Mouse (Mus musculus) frontal cortex, adult (tissue): ENCODE measurements around the gene Dhrs13.

Source experiments
- ATAC-seq: cut with Nextera tagmentation; 2 replicates; pipeline ENCODE4 v1.9.2; 2017; ENCODE audit warnings: mild to moderate bottlenecking, moderate library complexity, mixed read lengths; ENCODE audit not compliant: low TSS enrichment

The Dhrs13 gene

DNA sequence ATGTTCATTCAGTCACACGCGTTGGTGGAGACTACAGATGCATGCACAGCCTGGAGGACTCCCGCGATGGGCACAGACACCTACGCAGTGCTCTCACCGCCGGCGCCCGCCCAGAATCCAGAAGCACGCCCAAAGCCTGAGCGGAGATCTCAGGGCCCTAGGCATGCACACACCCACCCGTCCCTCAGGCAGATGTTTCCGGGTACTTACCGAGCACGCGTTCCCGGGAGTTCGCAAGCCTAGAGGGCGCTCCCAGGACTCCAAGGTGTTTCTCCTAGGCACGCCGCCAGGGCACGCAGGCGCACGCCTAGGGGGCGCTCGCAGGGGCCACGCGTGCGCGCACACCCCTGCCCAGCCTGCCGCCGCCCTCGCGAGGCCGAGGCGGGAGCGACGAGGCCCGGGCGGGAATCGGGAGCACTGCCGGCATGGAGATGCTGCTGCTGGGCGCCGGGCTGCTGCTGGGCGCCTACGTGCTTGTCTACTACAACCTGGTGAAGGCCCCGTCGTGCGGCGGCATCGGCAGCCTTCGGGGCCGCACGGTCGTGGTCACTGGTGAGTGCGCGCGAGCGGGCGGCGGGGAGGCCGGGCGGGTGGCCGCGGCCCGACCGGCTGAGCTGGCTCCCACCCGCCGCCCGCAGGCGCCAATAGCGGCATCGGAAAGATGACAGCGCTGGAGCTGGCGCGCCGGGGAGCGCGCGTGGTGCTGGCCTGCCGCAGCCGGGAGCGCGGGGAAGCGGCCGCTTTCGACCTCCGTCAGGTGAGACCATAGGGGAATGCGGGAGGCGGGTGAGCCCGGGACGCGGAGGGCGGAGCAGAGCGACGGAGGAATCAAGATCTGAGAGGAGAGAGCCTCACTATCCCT is at the start of gene Dhrs13:
Gene Dhrs13, plus strand, starts transcription at position 334 of the 862 bp plus-strand sequence.
- peak; percentile 87 for ATAC-seq

DNA sequence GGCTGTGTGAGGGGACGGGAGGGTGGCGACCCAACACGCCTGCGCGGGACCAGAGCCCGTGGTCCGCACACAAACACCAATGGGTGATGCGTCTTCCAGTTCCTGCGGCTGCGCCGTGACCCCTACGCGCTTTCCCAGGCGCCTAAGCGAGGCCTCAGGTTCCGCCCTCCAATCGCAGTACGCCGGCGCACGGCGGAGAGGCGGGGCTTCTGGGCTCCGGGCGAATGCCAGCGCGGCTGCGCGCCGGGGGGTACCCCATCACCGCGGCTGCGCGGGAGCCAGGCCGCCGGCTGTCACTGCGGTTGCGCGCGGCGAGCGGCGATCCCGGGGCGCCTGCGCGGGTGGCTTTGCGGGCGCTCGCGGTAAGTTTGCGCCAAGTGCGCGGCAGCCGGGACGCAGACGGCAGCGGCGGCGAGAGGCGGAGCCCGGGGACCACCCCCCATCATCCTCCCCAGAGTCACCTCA is 49.6 kb upstream of the Dhrs13 start, which contains the start of gene Phf12:
Gene Phf12, plus strand, starts transcription at position 314 of the 465 bp plus-strand sequence.
- peak; percentile 73 for ATAC-seq

DNA sequence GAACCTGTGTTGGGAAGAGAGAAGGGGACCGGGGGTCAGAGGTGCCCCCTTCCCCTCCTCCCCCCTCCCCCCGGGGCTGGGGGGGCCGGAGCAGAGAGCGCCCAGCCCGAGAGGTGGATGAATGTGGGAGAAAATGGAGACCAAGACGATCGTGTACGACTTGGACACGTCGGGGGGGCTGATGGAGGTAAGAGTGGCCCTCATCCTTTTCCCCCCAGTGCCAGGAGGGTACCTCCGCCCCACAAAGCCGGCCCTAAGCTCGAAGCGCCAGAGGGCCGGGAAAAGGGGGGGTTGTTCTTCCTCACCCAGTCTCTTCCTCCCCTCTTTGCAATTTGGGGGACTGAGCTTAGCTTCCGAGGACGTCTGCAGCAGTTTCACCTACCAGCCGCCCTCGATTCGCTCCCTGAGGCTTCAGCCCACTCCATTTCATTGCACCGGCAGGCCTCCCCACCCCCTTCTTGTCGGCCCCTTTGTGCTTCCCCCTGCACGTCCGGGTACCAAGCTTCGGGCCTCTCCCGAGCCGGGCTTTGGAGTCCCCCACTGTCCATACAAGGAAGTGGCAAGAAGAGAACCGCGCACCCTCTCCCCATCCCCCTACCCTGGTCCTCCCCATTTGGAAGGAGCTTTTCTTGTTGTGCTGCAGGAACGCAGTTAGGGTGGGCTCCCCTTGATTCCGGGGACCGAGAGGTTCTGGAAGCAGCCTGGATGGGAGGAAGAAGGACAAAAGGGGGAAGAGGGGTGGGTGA is 48.7 kb upstream of the Dhrs13 start:
- no peak for ATAC-seq

DNA sequence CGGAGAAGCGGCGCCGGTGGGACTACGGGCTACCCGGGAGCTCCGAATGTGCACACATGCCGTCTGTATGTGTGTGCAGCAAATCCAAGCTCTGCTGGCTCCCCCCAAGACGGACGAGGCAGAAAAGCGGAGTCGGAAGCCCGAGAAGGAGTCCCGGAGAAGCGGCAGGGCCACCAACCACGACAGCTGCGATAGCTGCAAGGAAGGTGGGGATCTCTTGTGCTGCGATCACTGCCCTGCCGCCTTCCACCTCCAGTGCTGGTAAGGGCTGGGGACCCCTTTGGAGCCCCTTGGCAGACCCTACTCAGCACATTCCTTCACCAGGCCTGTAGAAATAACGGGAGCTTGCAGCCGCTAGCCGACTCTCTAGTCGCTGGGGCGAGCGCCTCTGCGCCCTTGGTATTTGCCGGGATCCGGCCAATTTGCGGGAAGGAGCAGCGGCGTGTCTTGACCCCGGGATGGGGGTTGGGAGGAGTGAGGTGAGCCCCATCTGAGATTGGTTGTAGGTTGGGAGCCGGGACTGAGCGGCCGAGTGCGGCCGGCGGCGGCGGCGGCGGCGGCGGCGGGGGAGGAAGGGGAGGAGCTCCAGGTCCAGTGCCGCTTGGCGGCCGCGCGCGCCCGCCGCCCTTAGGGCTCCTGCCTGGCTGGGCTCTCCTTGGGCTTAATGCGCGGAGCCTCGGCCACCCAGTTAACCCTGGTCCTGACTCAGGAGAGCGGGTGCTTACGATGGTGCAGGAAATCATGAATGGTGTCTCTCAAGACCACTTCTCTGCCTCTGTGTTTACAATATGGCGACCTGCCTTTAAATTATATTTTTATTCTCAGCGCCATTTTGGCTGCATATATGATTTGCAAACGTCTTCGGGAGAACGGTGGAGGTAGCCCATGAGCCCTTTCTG is 47.9 kb upstream of the Dhrs13 start:
- no peak for ATAC-seq

DNA sequence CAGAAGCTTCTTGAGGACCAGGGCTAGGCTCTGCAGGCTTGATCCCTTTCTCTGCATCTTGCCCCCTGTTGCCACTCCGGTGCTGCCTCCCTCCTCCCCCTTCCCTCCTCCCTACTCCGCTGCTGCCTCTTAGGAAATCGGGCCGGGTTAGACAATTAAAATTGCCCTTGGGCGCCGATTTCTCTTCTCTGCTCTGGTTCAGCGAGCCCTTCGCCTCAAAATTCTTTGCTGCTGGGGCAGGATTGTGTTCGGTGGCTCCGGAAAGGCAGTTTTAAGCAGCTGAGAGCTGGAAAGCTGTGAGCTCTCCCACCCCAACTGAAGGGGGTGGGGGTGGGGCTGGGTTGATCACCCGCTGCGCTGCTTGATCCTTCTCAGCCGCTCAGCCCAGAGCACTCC is 47.2 kb upstream of the Dhrs13 start:
- ATAC-seq, result no peak

DNA sequence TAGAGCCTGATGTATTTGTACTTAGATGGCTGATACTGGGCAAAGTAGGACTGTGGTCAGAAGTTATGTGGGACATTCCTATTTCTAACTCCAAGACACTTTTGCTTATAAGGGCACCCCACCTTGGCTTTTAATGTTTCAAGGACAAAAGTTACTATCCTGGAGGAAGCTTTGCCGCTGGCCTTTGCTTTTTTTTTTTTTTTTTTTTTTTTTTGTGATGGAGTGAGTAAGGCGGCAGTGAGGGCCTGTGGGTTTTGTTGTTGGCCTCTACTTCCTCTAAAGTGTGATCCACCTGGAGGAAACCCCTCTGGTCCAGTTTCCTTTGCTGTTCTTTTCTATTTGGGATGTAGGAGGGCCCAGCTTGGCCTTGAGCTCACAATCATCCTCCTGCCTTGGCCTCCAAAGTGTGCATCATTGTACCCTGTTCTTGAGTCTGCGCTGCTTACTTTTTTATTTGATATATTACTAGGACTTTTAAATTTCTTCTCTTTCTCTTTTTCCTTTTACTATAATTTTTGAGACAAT is 46.5 kb upstream of the Dhrs13 start:
- no peak for ATAC-seq

DNA sequence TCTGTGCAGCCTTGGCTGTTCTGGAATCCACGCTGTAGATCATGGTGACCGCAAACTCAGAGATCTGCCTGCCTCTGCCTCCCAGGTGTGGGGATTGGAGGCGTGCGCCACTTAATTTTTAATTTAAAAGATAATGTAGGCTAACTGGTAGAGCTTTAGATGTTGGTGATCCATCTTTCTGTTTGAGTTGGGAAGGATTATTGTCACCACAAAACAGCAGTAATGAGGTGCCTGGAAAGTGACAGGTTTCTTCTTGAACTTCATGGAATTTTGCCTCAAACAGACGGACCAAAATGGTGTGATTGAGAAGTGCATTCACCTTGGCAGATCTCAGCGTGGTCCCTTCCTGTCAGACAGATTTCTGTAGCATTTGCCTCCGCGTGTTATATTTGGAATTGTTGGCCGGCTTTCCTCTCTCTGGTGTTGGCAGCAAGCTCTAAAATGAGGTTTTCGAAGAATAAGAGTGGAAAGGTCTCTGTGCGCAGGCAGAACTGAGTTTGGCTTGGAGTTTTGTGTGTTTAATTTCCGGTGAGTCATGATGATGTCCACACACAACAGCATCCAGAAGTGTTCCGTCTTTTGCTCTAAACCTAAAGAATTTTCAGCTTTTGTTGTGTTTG is 42.9 kb upstream of the Dhrs13 start:
- ATAC-seq, result 0 out of 2 replicates have a peak, but pooled peaks have one; percentile 17

DNA sequence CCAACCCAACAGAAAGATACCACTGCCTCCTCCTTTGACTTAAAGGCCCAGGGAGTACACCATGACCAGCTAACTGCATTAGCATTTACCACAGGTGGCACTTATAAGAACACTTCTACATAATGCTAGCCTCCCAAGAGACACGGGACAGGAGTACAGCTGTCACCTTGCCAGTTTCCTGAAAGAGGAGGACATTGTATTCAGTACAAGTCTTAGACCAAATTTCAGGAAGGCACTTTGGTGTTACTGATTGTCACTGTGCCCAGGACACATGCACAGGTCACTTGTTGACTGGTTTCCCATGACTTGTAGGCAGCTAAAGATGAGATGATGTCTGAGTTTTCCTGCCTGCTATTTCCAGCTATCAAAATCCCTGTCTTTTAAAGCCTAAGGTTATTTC is 36.5 kb upstream of the Dhrs13 start:
- no peak for ATAC-seq

DNA sequence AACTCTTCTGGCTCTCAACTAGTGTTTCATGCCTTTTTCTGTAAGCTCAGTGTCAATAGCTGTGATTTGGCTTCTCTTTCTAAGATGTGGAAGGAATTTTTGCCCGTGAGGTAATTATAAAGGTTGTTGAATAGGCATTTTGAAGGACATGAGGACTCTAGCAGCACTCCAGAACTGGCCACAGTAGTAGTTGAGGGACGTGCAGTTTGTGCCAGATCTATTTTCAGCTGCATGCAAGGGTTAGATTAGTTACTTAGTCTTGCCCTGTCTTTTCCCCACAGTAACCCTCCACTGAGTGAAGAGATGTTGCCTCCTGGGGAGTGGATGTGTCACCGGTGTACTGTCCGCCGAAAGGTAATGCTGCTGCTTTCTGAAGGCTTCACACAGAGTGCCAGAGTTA is 25.6 kb upstream of the Dhrs13 start:
- no peak for ATAC-seq

DNA sequence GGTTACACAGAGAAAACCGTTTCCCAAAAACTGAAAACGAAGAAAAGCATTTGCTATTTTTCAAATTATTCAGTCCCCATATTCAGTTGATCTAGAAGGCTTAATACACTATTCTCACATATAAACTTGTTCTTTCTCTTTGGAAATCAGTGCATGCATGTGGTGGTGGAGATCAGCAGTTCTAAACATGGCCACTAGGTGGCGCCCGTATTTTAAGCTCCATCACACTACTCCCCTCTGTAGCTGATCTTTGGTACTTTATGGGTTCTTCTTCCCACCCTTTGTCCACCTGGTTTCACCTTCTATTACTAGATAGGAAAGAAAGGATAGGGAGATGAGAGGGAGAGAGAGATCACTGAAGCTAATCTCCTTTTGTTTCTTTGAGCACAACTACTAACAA is 12.4 kb upstream of the Dhrs13 start:
- ATAC-seq, result peak; percentile 70; the same call in 1 of the 2 replicates

DNA sequence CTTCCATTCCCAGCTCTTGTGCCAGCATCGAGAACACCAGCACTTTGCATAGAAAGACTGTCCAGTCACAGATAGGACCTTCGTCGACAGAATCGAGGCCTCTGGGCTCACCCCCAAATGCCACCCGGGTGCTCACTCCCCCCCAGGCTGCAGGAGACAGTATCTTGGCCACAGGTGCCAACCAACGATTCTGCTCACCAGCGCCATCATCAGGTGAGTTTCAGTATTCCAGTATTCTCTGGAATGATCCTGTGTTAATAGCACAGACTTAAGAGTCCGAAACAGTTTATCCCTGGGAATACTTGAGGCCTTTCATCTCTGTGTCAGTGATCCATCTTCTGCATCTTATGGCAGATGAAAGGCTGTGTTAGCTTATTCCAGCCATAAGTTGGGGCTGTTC is 8.5 kb upstream of the Dhrs13 start:
- no peak for ATAC-seq

DNA sequence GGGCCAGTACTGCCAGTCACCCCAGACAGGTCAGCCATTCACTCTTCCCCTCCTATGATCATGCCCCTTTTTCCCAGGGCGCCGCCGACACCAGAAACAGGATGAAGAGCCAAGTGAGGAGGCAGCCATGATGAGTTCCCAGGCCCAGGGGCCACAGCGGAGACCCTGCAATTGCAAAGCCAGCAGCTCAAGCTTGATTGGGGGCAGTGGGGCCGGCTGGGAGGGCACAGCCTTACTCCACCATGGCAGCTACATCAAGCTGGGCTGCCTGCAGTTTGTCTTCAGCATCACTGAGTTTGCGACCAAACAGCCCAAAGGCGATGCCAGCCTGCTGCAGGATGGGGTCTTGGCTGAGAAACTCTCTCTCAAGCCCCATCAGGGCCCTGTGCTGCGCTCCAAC is 2.8 kb upstream of the Dhrs13 start:
- ATAC-seq, result no peak

DNA sequence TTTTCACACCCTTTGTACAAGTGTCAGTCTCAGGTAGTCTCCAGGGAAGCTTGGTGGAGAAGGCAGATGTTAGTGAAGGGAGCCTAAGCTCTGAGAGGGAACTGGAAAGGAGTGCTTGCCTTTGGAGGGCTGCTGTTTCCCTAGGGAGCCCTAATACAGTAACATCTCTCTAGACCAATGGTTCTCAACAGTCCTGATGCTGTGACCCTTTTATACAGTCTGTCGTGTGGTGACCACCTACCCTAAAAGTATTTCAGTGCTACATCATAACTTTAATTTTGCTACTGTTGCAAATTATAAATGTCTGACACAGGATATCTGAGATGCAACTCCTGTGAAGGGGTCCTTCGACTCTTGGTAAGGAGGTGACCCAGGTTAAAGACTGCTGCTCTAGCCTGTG is 1.5 kb upstream of the Dhrs13 start:
- ATAC-seq, result no peak

DNA sequence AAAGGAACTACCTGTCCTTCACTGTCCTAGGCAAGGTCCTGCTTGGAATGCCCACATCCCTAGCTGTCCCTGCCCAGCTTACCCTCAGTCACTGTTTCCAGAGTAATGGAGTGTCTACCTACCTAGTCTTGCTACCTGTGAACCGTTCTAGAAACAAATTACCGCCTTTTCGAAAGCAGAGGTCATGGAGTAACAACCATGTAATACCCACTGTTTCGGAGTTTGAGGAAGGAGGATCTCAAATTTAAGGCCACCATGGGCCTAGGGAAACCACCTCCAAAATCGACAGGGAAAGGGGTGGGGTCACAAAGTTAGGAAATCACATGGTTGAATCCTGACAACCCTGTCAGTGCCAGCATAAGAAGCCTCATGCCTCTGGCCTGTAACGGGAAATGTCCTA is 691 bp upstream of the Dhrs13 start:
- ATAC-seq, result no peak

DNA sequence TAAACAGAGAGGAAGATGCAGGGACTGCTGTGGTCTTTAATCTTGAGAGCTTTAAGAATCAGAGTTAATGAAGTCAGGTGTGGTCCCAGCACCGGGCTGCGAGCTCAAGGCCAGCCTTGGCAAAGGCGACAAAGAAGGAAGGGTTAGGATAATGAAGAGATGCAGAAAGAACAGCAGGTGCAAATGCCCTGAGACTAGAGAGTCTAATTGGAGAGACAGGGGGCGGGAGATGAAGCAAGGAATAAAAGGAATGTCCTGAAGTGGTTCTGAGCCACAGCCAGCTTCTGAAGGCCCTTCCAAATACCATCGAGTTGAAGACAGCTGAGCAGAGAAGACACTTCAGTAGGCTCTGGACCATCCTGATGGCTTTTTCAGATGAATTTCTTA is 722 bp downstream of the Dhrs13 start:
- ATAC-seq, result no peak

DNA sequence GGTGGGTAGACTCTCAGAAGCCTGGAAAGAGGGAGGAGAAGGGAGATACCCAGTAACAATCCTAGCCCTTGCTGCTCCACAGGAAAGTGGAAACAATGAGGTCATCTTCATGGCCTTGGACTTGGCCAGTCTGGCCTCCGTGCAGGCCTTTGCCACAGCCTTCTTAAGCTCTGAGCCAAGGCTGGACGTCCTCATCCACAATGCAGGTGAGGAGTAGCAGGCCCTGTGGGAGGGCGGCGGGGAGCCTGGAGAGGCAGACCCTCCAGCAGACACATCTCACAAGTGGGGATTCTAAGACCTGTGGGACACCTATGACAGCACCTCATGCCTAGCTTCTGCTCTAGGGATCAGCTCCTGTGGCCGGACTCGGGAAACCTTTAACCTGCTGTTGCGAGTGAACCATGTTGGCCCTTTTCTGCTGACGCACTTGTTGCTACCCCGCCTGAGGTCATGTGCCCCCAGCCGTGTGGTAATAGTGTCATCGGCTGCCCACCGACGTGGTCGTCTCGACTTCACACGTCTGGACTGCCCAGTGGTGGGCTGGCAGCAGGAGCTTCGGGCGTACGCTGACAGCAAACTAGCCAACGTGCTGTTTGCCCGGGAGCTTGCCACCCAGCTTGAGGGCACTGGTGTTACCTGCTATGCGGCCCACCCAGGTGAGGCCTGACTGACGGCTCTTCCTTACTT is 2.0 kb downstream of the Dhrs13 start:
- ATAC-seq, result no peak

DNA sequence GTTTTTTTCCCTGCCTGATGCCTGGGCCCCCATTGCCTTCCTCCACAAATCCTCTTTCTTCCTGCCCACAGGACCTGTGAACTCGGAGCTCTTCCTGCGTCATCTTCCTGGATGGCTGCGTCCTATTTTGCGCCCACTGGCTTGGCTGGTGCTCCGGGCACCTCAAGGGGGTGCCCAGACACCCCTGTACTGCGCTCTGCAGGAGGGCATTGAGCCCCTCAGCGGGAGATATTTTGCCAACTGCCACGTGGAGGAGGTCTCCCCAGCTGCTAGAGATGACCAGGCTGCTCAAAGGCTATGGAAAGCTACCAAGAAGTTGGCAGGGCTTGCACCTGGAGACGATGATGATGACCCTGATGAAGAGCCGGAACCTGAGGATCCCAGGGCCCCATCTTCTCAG is 4.7 kb downstream of the Dhrs13 start:
- ATAC-seq, result no peak

DNA sequence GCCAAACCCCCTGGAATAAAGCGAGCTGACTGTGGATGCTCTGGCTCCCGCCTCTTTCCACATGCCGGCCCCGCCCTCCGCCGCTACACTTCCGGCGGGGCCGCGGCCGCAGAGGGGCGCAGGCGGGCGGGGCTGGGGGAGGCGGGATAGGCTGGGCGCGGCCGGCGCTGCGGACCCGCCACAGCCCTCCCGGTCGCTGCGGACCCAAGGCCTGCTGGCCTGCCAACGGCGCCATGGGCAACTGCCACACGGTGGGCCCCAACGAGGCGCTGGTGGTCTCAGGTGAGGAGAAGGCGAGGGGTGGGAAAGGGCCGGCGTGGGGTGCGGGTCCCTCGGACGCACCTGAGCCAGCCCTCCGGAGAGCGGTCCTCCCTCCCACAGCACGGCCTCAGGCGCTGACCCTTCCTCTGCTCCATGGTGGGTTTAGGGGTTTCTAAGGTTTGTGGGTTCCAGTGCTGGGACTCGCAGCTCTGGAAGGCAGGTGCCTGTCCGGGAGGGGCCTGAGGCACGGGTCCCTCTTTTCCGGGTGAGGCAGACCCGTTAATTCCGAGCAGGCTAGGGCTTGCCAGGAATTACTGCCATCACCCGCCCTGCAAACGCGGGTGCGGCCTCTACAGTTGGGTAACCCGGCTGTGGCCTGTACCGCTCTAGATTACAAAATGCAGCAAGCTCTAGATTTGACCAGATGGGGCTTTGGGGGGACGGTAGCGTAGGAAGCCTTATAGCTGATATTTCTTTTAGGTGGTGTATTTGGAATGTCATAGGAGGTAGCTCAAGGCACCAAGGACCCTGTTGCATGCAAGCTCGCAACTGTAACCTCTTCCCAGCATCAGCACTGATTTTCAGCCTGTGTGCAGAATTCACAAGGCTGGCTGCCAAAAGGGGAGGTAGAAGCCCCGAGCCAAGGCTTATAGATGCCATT is 6.0 kb downstream of the Dhrs13 start, which contains the start of gene Flot2:
Gene Flot2, plus strand, starts transcription at position 101 of the 922 bp plus-strand sequence.
- ATAC-seq, result peak; percentile 80; the same call in 1 of the 2 replicates

DNA sequence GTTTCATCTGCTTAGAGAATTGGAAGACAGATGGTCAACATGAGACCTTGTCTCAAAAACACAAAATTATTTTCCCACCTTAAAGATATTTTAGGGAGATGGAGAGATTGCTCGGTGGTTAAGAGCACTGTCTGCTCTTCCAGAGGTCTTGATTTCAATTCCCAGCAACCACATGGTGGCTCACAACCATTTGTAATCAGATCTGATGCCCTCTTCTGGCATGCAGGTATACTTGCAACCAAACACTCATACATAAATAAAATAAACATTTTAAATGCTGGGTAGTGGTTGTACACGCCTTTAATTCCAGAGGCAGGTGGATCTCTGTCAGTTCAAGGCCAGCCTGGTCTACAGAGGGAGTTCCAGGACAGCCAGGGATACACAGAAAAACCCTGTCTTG is 8.8 kb downstream of the Dhrs13 start:
- no peak for ATAC-seq
